Mouse (Mus musculus) liver, embryonic 15.5 days (tissue): Measurements from ENCODE around the gene Tmtc2. TPM values are rescaled to one million over a fixed set of nuclear protein-coding genes. Genes with fewer than 3 reads are reported as not detected.

ENCODE experiments used
- ATAC-seq: fragments of 200-750 bp; cut with Nextera tagmentation; 2 replicates; pipeline ENCODE4 v1.8.0; 2017; ENCODE audit warnings: moderate number of reproducible peaks, mild to moderate bottlenecking, moderate library complexity; ENCODE audit not compliant: insufficient read depth
- H3K27ac ChIP-seq: fragments of 300-500 bp; sonication (generic); replicated peaks from 2 replicates; pipeline ENCODE4 v1.5.1; 2015; ENCODE audit warnings: mild to moderate bottlenecking, inconsistent platforms
- H3K27me3 ChIP-seq: fragments of 300-500 bp; sonication (generic); 2 replicates; pipeline ENCODE4 v1.6.1; 2015; ENCODE audit warnings: mild to moderate bottlenecking, inconsistent platforms
- H3K36me3 ChIP-seq: fragments of 300-500 bp; sonication (generic); replicated peaks from 2 replicates; pipeline ENCODE4 v1.6.1; 2015; ENCODE audit warnings: moderate library complexity, mild to moderate bottlenecking, inconsistent platforms
- H3K4me1 ChIP-seq: fragments of 300-500 bp; sonication (generic); replicated peaks from 2 replicates; pipeline ENCODE4 v1.6.1; 2015; ENCODE audit warnings: inconsistent platforms
- H3K4me2 ChIP-seq: fragments of 300-500 bp; sonication (generic); 2 replicates; pipeline ENCODE4 v1.6.1; 2015; ENCODE audit warnings: moderate library complexity, mild to moderate bottlenecking, inconsistent platforms
- H3K4me3 ChIP-seq: fragments of 300-500 bp; sonication (generic); replicated peaks from 2 replicates; pipeline ENCODE4 v1.5.1; 2015; ENCODE audit warnings: mild to moderate bottlenecking, inconsistent platforms
- H3K9ac ChIP-seq: fragments of 300-500 bp; sonication (generic); 2 replicates; pipeline ENCODE4 v1.6.1; 2015; ENCODE audit warnings: moderate library complexity, mild to moderate bottlenecking, inconsistent platforms
- H3K9me3 ChIP-seq: fragments of 300-500 bp; sonication (generic); replicated peaks from 2 replicates; pipeline ENCODE4 v1.6.1; 2016; ENCODE audit warnings: inconsistent platforms
- WGBS: fragments of 180-500 bp; shearing (Covaris S2); methylation state at CpG from one replicate; pipeline ENCODE4 v1.1.7; 2015; ENCODE audit warnings: mixed read lengths; ENCODE audit not compliant: insufficient replicate concordance; 5-methylcytosine and 5-hydroxymethylcytosine counted together
- polyA plus RNA-seq: library from polyadenylated mRNA; unstranded; fragments of >200 nt; fragmentation: Nextera tagmentation; extraction: Ambion mirVana; gene quantifications from 2 replicates; pipeline ENCODE4 v1.2.1, GENCODE M21; 2015

Gene Tmtc2
- 0.55 and 0.68 TPM in 2 replicates for polyA plus RNA-seq

- WGBS: under 1% methylated on average over 60 of the region's 61 CpGs
- H3K4me2 ChIP-seq: peak within 1 kb of the TSS; percentile 94
- H3K27me3 ChIP-seq: peaks cover 24% of the 10 kb centered on the region
- H3K4me1 ChIP-seq: peaks cover 34% of the 10 kb centered on the region
- H3K9me3 ChIP-seq: no peaks in the 10 kb centered on the region
- no peaks in the 10 kb centered on the region for H3K36me3 ChIP-seq
- peak; percentile 94 for ATAC-seq
- H3K4me3 ChIP-seq: peak within 1 kb of the TSS; percentile 68
- H3K27ac ChIP-seq: no peak within 1 kb of the TSS; the same call in 1 of the 2 replicates
- H3K9ac ChIP-seq: peak within 1 kb of the TSS; percentile 56
Observed at GRCm38 (mm10) chr10:105573908-105574694, at the start of gene Tmtc2. Gene Tmtc2 (minus strand): TSS chr10:105574451.

- Histone ChIP-seq H3K4me1 (no peaks in the 10 kb centered on the region), H3K9ac (no peak overlapping the region), H3K9me3 (no peaks in the 10 kb centered on the region), H3K4me3 (no peak overlapping the region), H3K4me2 (no peak overlapping the region), H3K27me3 (no peaks in the 10 kb centered on the region), H3K27ac (no peak overlapping the region), H3K36me3 (no peaks in the 10 kb centered on the region)
- ATAC-seq: no peak
- WGBS: 63% methylated on average over 3 of the region's 3 CpGs
Observed at GRCm38 (mm10) chr10:105612117-105612516, 37.9 kb upstream of the Tmtc2 start.

DNA sequence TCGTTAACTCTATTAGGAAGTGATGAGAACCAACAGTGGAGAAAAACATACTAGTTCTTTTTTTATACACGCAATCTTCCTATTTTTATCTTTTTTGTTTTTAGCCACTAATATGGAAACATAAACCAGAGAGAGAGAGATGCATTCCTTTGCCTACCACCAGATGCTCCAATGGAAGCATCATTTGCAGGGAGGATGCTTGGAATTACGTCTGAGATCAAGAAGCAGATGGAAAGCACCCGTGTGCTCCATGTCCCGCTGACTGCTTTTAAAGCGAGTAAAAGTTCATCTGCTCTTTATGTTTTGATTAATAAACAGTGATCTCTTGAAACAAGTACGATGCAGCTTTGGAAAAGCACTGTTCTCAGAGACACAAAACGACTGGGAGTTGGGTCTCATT lies 24.6 kb upstream of the Tmtc2 start:
- Histone ChIP-seq H3K4me1 (no peaks in the 10 kb centered on the region), H3K27me3 (no peaks in the 10 kb centered on the region), H3K4me2 (no peak overlapping the region), H3K27ac (no peak overlapping the region), H3K4me3 (no peak overlapping the region), H3K36me3 (no peaks in the 10 kb centered on the region), H3K9ac (no peak overlapping the region), H3K9me3 (no peaks in the 10 kb centered on the region)
- ATAC-seq: no peak
- WGBS: 64% methylated on average over 8 of the region's 8 CpGs

- WGBS: 13% methylated on average over 3 of the region's 3 CpGs
- no peak overlapping the region for H3K9ac ChIP-seq
Observed at GRCm38 (mm10) chr10:105597226-105597625, 23.0 kb upstream of the Tmtc2 start.

DNA sequence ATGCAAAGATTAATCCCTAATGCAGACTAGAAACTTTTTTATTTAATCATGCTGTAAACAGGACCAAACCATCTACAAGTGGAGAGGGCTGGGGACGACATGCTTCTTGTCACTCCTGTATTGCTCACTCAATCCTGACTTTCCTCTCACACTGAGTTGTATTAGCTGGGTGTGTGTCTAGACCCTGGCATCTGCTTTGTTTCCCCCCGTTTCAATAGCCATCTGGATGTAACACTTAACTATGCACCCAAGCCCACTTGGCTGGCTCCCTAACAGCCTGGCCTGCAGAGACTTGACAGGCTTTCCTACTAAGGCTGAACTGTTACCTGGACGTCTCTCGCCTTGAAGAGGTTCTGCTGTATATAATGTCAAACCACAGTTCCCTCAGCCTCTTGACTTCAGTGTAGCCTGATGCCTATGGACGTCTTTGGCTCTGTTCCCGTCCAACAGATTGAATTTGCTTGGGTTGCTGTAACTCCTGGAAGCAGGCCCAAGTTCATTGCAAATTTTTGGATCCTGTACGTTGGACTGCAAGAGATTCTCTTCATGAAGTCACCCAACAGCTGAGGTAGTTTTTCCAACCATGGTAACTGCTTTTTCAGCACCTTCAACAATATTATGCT lies 21.3 kb upstream of the Tmtc2 start:
- Histone ChIP-seq H3K9me3 (no peaks in the 10 kb centered on the region), H3K4me2 (no peak overlapping the region), H3K9ac (no peak overlapping the region), H3K4me3 (no peak overlapping the region), H3K36me3 (no peaks in the 10 kb centered on the region), H3K4me1 (no peaks in the 10 kb centered on the region), H3K27me3 (no peaks in the 10 kb centered on the region), H3K27ac (no peak overlapping the region)
- 57% methylated on average over 7 of the region's 7 CpGs for WGBS
- ATAC-seq: no peak

More at GRCm38 (mm10) chr10:105597226-105597625, 23.0 kb upstream of the Tmtc2 start:
- no peaks in the 10 kb centered on the region for H3K36me3 ChIP-seq
- no peak for ATAC-seq
- H3K27ac ChIP-seq: no peak overlapping the region
- no peak overlapping the region for H3K4me3 ChIP-seq
- H3K4me1 ChIP-seq: no peaks in the 10 kb centered on the region
- H3K9me3 ChIP-seq: no peaks in the 10 kb centered on the region
- no peaks in the 10 kb centered on the region for H3K27me3 ChIP-seq
- H3K4me2 ChIP-seq: no peak overlapping the region

- Histone ChIP-seq H3K9ac (no peak overlapping the region), H3K27ac (no peak overlapping the region), H3K4me2 (no peak overlapping the region), H3K4me1 (no peaks in the 10 kb centered on the region), H3K9me3 (no peaks in the 10 kb centered on the region), H3K27me3 (no peaks in the 10 kb centered on the region), H3K4me3 (no peak overlapping the region), H3K36me3 (no peaks in the 10 kb centered on the region)
- no peak for ATAC-seq
Observed at GRCm38 (mm10) chr10:105588141-105588540, 13.9 kb upstream of the Tmtc2 start.

DNA sequence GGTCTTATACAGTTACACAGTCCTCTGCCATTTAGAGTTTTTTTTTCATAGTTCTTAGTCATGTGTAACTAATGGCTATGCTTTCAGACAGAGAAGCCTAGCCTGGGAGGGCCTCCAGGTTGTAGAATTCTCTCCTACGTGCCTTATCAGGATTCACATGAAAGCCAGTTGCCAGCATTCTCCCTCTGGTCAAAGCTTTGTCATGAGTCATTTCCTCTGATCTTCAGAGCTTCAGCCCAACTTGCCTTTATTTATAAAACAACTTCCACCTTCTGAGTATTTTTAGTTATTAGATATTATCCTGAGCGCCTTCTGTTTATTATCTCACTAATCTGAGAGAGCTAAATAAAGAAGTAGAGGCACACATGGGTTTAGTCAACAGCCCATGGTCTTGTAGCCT lies 5.1 kb upstream of the Tmtc2 start:
- Histone ChIP-seq H3K4me1 (peaks cover 9% of the 10 kb centered on the region), H3K4me3 (no peak overlapping the region), H3K9me3 (no peaks in the 10 kb centered on the region), H3K27me3 (no peaks in the 10 kb centered on the region), H3K27ac (no peak overlapping the region), H3K9ac (no peak overlapping the region), H3K4me2 (no peak overlapping the region), H3K36me3 (no peaks in the 10 kb centered on the region)
- WGBS: 11% methylated on average over 2 of the region's 2 CpGs
- ATAC-seq: no peak

- no peak overlapping the region for H3K27ac ChIP-seq
- peaks cover 6% of the 10 kb centered on the region for H3K27me3 ChIP-seq
- no peaks in the 10 kb centered on the region for H3K9me3 ChIP-seq
- H3K9ac ChIP-seq: no peak overlapping the region
- peaks cover 19% of the 10 kb centered on the region for H3K4me1 ChIP-seq
- no peak for ATAC-seq
- WGBS: 46% methylated on average over 8 of the region's 8 CpGs
- H3K4me3 ChIP-seq: no peak overlapping the region
- no peak overlapping the region for H3K4me2 ChIP-seq
- H3K36me3 ChIP-seq: no peaks in the 10 kb centered on the region
Observed at GRCm38 (mm10) chr10:105578291-105578845, 4.1 kb upstream of the Tmtc2 start.

GRCm38 (mm10) chr10:105574695-105575660 lies 727 bp upstream of the Tmtc2 start:
- Histone ChIP-seq H3K4me2 (peak overlapping the region; percentile 94), H3K36me3 (no peaks in the 10 kb centered on the region), H3K4me1 (peaks cover 31% of the 10 kb centered on the region), H3K4me3 (peak overlapping the region; percentile 68), H3K27ac (no peak overlapping the region; the same call in 1 of the 2 replicates), H3K27me3 (peaks cover 24% of the 10 kb centered on the region), H3K9me3 (no peaks in the 10 kb centered on the region), H3K9ac (peak overlapping the region; percentile 5; the same call in 1 of the 2 replicates)
- ATAC-seq: peak; percentile 58
- under 1% methylated on average over 44 of the region's 44 CpGs for WGBS

DNA sequence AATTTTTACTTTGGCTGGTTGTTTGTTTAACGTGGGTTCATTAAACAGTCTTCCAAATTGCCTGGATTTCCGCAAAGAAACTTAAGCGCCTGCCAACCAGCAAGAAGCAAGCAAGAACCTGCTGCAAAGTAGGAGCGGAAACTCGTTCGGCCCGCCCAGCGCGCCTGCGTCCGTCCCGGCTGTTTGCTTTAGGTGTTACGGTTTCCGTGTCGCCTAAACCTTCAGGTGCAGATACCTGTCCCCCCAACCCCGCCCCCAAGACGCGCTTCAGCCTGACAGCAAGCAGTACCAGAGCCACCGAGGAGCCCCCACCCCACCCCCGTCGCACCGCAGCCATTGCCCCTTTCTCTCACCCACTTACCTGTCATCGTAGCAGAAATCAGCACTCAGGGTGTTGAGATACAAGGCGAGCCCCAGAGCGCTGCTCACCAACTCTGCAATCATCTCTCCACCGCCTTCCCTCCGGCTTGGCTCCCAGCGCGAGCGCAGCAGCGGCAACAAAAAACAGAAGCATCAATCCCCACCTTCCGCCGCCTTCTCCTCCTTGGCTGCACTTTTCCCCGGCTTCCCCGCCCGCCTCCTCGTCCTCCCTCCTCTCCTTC lies 844 bp downstream of the Tmtc2 start:
- Histone ChIP-seq H3K4me2 (peak overlapping the region; percentile 94), H3K4me1 (peaks cover 34% of the 10 kb centered on the region), H3K36me3 (no peaks in the 10 kb centered on the region), H3K27me3 (peaks cover 24% of the 10 kb centered on the region), H3K27ac (no peak overlapping the region; the same call in 1 of the 2 replicates), H3K9ac (peak overlapping the region; percentile 56), H3K4me3 (peak overlapping the region; percentile 68), H3K9me3 (no peaks in the 10 kb centered on the region)
- WGBS: under 1% methylated on average over 37 of the region's 37 CpGs
- no peak for ATAC-seq
